Mouse (Mus musculus) cerebellum, adult 11-12 months (tissue): ENCODE measurements around the gene Rhbdf1.

Source experiments
- DNase-seq: peaks from one replicate; pipeline ENCODE4 v3.0.0; 2022

Gene Rhbdf1

GRCm38 (mm10) chr11:32188881-32189280 lies 33.2 kb downstream of the Rhbdf1 start:
- no peak for DNase-seq

- no peak for DNase-seq
Observed at GRCm38 (mm10) chr11:32187256-32187655, 34.8 kb downstream of the Rhbdf1 start.

GRCm38 (mm10) chr11:32186031-32186430 lies 36.1 kb downstream of the Rhbdf1 start:
- DNase-seq = no peak

GRCm38 (mm10) chr11:32184469-32184868 lies 37.6 kb downstream of the Rhbdf1 start:
- DNase-seq = no peak

- DNase-seq = peak; percentile 72
Observed at GRCm38 (mm10) chr11:32181973-32182868, 39.9 kb downstream of the Rhbdf1 start.

GRCm38 (mm10) chr11:32181246-32181645 lies 40.9 kb downstream of the Rhbdf1 start:
- no peak for DNase-seq

- no peak for DNase-seq
Observed at GRCm38 (mm10) chr11:32178506-32178905, 43.6 kb downstream of the Rhbdf1 start.

GRCm38 (mm10) chr11:32166683-32167082 lies 55.4 kb downstream of the Rhbdf1 start:
- DNase-seq = no peak

GRCm38 (mm10) chr11:32161922-32162804 lies 59.9 kb downstream of the Rhbdf1 start:
- DNase-seq = peak; percentile 74

GRCm38 (mm10) chr11:32161500-32161899 lies 60.6 kb downstream of the Rhbdf1 start:
- DNase-seq = peak; percentile 31

GRCm38 (mm10) chr11:32160341-32160740 lies 61.8 kb downstream of the Rhbdf1 start:
- DNase-seq = no peak
